Mouse (Mus musculus): ENCODE results near the gene Ap5s1.
A peak's percentile ranks its signal among the peaks of the same experiment; 100 is the strongest.

The Ap5s1 gene

DNA sequence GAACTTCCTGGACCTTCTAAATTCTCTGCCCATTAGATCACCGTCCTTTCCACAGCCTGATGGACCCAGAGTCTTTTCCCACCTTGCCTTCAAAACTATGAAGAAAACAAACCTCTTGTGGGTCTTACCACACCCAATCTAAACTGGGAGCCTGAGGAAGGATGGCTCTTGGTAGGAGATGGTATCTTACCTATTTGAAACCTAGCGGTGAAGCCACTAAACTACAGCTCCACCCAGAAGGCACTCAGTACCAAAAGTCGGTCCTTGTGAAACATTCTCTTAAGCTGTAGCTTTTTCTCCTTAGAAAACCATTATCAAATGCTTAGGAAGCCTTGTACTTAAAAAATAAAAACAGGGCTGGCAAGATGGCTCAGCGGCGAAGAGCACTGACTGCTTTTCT is 18.6 kb upstream of the Ap5s1 start:
- DNase-seq = no peak

GRCm38 (mm10) chr2:131189521-131190309 is 17.2 kb upstream of the Ap5s1 start:
- DNase-seq = no peak

- peak; percentile 77 for DNase-seq
Observed at GRCm38 (mm10) chr2:131190344-131191004, 16.4 kb upstream of the Ap5s1 start.

- DNase-seq = no peak
Observed at GRCm38 (mm10) chr2:131191005-131191390, 15.9 kb upstream of the Ap5s1 start.

DNA sequence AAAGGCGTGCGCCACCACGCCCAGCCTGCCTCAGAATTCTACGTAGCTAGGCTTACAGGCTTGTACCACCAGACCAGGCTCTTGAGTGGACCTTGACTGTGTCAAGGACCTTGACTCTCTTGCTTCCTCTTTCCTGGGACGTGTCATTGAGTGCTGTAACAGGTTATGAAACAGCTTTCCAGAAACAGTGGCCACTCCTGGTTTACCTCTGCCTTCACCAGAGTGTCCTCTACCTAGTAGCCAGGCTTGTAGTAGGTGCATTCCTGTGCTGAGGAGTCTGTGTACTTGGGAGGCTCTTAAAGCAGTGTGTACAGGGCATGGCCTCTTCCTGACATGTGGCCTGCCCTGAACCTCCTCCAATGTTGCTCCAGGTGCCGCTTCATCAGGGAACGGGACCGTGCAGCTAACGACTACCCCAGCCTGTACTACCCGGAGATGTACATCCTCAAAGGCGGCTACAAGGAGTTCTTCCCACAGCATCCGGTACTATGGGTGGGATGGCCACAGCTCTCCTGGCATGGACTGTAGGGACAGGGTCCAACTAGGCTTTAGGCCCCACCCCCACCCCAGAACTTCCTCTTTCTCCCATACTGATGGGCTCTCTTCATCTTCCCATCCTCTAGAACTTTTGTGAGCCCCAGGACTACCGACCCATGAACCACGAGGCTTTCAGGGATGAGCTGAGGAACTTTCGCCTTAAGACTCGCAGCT is 10.1 kb upstream of the Ap5s1 start:
- DNase-seq = no peak

GRCm38 (mm10) chr2:131200710-131201109 is 6.2 kb upstream of the Ap5s1 start:
- DNase-seq = no peak

- DNase-seq = no peak
Observed at GRCm38 (mm10) chr2:131201262-131201661, 5.6 kb upstream of the Ap5s1 start.

DNA sequence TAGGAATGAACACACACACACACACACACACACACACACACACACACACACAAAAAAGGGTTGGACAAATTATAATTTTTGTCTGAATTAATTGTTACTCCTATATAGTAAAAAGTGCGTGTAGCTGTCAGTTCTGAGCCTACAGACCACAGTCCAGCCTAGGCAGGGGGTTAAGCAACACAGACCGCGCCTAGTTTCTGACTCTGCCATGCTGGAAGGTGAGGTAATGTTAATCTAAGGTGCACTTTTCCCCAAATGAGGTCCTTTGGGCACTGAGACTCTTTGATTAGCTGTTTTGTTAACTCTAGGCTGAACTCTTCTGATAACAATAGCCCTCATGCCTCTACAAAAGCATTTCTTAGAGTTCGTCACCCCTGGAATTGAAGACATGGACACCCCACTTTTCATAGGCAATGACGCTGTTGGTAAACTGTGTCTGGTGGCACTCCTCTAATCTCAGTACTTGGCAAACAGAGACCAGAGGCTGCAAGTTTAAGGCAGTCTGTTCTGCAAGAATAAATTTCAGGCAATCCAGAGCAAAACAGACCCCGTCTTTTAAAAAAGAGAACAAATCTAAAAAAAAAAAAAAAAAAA is 3.0 kb upstream of the Ap5s1 start:
- DNase-seq = no peak

DNA sequence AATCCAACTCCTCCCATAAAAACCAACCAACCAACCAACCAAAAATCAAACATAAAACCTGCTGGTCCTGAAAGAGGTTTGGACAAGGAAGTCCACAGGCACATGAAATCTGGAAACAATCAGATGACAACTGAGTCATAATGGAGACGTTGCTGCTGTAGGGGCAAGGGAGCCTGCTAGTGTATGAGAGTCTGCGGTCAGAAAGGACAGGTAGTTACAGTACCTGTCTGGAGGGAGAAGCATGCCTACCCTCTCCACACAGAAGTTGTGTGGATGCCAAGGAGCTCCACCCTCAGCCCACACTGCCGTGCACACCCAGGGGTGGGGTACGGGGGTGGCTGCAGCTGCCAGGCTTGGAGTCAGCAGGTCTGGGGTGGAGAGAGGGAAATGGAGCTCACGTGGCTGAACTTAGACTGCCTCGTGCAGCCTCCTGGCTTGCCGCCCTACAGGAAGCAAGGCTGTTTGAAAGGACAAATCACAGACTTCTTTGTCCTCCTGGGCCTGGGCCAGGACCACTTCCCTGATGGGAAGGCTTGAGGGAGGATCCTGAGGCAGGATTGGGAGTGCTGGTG is 2.4 kb upstream of the Ap5s1 start:
- DNase-seq = peak; percentile 99

GRCm38 (mm10) chr2:131205521-131206182 is 1.2 kb upstream of the Ap5s1 start:
- DNase-seq = no peak

- DNase-seq = no peak
Observed at GRCm38 (mm10) chr2:131208356-131208755, 1.5 kb downstream of the Ap5s1 start.

DNA sequence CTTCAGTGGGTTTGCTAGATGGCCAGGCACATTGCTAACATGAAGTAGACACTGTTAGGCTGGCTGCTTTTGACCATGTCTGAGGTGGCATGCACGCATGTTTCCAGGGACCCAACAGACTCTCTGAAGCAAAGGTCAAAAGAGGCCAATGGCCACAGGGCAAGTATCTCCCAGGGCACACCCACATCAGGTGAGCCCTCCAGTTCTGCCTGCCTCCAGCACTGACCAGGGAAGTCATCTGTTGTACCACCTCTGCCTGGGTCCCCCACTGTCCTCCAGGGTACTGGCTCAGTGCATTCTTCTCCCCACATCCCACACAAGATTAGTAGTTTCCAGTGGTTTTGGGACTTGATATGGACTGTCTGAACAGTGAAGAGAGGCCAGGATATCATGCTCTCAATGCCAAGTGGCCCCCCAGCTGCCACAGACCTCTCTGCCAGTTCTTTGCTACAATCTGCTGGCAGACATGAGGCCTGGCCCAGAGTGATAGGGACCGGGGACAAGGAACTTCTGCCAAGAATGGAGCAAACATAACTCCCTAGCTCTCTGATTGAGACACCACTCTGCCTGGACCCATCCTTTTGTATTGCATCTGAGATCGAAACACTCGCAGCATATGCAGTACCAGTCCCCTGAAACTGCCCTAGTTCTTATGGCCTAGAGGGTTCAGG is 2.4 kb downstream of the Ap5s1 start:
- peak; percentile 32 for DNase-seq

DNA sequence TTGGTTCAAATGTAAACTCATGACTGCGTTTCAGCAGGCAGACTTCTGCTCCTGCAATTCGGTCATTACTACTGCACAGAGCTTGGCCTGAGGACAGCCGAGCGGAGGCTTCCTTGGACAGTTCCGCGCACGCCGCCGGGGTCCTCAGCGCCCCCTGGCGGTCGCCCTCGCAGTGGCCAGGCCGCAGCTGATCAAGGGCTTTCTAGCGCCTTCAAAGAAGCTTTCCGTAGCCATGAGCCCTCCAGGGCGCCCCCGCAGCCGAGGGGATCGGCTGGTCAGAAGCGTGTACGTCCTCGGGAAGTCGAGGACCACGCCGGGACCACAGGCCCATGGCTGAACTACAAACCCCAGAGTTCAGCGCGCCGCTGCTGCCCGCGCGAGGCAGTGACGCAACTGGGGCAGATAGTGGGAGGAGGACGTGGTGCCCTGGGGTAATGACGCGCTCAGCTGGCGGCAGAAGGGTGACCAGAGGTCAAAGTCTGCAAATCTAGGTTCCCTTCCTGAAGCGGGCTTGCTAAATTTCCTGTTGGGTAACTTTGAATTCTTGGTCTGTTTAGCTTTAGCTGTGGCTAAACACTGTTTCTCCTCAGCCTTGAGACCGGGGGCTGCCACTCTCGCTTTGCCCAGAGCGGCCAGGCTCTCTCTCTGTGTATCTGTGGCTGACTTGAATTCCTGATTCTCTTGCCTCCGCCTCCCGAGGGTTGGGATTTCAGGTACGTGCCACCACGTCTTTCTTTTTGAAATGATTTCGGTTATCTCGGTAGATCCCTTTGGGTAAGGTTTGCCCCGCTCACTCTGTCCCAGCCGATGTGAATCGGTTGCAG is 3.3 kb downstream of the Ap5s1 start:
- DNase-seq = peak; percentile 96

- peak; percentile 37 for DNase-seq
Observed at GRCm38 (mm10) chr2:131211026-131211615, 4.2 kb downstream of the Ap5s1 start.

GRCm38 (mm10) chr2:131213773-131214172 is 6.9 kb downstream of the Ap5s1 start:
- no peak for DNase-seq

- DNase-seq = peak; percentile 76
Observed at GRCm38 (mm10) chr2:131215941-131216858, 9.3 kb downstream of the Ap5s1 start.

GRCm38 (mm10) chr2:131220030-131220429 is 13.2 kb downstream of the Ap5s1 start:
- no peak for DNase-seq

DNA sequence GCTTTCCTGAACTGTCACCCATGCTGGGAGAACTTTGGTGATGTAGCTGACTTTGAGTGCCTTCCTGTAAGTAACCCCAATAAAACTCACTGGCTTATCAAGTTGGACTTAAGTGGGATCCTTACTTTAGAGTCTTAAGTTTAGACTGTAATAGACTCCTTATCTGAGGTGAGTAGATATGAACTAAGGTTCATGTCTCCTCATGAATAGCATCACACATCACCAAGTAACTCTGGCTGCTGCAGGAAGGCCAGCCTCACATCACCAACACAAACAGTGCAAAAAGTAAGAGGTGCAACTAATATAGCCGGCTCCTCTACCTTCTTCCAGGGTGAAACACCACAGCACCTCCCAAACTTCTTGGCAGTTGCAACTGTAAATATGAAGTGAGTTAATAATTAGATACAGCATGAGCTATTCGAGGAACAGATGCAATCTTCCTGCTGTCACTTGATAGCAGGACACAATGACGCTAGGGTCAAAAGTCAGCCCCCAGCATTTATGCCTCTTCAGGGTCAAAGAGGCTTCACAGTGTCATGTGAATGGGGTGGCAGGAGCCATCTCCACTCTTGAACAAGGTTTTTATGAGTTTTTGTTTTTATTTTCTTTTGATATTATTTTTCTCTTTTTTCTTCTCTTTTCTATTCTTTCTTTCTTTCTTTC is 15.1 kb downstream of the Ap5s1 start:
- DNase-seq = no peak

DNA sequence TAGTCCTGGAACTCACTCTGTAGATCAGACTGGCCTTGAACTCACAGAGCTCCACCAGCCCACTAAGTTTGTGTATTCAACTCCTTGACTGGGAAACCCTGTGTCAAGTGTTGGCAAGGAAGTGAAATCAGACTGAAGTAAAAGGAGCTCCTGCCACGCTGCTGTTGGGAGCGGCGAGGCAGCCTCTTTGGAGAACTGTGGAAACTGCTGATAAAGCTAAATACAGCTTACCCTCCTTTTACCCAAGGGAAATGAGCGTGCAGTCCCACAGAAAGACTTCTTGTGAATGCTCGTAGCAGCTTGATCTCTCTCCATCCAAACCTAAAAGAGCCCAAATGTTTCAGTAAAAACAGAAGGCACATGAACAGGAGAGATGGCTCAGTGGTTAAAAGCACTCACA is 15.7 kb downstream of the Ap5s1 start:
- DNase-seq = no peak

Data from kidney, adult 11 months (tissue).